Mouse (Mus musculus) erythroblast, embryonic 14.5 days (primary cell): ENCODE results near the gene Arhgef3. TPM values are rescaled to one million over a fixed set of nuclear protein-coding genes. Genes with fewer than 3 reads are reported as not detected.

ENCODE experiments used
- H3K27me3 ChIP-seq: 2 replicates; pipeline ENCODE4 v1.6.1; 2012; ENCODE audit warnings: inconsistent platforms; ENCODE audit not compliant: control insufficient read depth
- H3K36me3 ChIP-seq: 2 replicates; pipeline ENCODE4 v1.6.1; 2012; ENCODE audit warnings: mild to moderate bottlenecking, inconsistent platforms; ENCODE audit not compliant: control insufficient read depth
- H3K4me1 ChIP-seq: 2 replicates; pipeline ENCODE4 v1.6.1; 2012; ENCODE audit warnings: inconsistent platforms; ENCODE audit not compliant: control insufficient read depth
- H3K4me3 ChIP-seq: replicated peaks from 2 replicates; pipeline ENCODE3; 2012; ENCODE audit warnings: moderate library complexity, mild to moderate bottlenecking, inconsistent platforms
- H3K9me3 ChIP-seq: 2 replicates; pipeline ENCODE4 v1.6.1; 2012; ENCODE audit warnings: low read length, inconsistent platforms, mixed read lengths; ENCODE audit not compliant: control insufficient read depth
- GATA1 ChIP-seq: IDR thresholded peaks from 2 replicates; pipeline ENCODE4 v1.6.1; 2012; ENCODE audit warnings: low read length, inconsistent platforms, mixed read lengths
- TAL1 ChIP-seq: IDR thresholded peaks from 3 replicates; pipeline ENCODE4 v1.6.1; 2012; ENCODE audit warnings: low read length, inconsistent platforms, mixed read lengths
- polyA plus RNA-seq: library from polyadenylated mRNA; stranded (reverse); fragments of >175 nt; gene quantifications from 2 replicates; pipeline ENCODE4 v1.2.3, GENCODE M21; 2012

The Arhgef3 gene
- polyA plus RNA-seq, 1 experiment: 0.01 TPM

DNA sequence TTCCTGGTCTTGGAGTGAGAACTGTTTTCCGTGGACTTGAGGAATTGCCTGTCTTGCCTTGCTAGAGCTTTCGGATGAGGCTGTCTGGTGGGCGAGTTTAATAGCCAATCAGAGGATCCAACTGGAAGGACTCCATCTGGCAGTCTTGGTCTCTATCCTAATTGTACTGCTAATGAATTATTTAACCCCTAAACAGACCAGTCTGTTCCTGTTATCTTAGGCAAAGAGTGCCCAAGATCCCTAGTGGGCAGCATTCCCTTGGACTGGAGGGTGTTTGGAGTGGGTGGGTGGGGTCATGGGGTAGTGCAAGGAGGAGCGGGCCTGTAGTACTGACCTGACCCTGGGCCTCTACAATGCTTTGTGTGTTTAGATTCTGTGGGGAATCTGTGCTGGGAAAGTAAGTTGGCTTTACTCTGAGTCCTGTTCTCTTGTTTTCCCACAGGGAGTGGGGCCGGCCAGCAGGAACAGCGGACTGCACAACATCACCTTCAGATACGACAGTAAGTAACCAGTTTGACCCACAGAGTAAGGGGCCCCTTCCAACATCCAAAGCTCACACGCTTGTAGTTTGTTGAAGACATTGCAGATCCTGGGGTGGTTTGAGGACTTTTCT, 38.7 kb upstream of the Arhgef3 start:
- Histone ChIP-seq H3K4me1 (no peaks in the 10 kb centered on the region), H3K36me3 (no peaks in the 10 kb centered on the region), H3K9me3 (no peaks in the 10 kb centered on the region), H3K4me3 (no peak overlapping the region), H3K27me3 (no peaks in the 10 kb centered on the region)
- TF ChIP-seq TAL1 (no peak), GATA1 (no peak)

DNA sequence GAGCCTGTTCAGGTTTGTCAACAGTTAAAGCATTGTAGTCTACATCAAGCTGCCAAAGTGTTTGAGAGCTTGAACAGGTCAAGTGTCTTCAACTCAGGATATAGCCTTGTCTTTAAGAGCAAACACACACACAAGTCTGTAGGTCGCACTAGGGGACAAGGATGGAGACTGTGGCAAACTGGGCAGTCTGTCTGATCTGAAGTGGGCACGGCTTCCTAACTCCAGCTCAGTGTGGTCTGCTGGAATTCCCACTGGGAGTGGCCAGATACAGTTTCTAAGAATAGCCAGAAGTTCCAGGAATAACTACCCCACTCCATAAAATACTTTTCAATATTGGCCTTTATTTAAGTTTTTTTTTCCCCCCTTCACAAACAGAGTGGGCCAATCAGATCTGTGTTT, 38.2 kb upstream of the Arhgef3 start:
- H3K36me3 ChIP-seq: no peaks in the 10 kb centered on the region
- H3K9me3 ChIP-seq: no peaks in the 10 kb centered on the region
- TF ChIP-seq TAL1 (no peak), GATA1 (no peak)
- no peaks in the 10 kb centered on the region for H3K27me3 ChIP-seq
- H3K4me3 ChIP-seq: no peak overlapping the region
- H3K4me1 ChIP-seq: no peaks in the 10 kb centered on the region

DNA sequence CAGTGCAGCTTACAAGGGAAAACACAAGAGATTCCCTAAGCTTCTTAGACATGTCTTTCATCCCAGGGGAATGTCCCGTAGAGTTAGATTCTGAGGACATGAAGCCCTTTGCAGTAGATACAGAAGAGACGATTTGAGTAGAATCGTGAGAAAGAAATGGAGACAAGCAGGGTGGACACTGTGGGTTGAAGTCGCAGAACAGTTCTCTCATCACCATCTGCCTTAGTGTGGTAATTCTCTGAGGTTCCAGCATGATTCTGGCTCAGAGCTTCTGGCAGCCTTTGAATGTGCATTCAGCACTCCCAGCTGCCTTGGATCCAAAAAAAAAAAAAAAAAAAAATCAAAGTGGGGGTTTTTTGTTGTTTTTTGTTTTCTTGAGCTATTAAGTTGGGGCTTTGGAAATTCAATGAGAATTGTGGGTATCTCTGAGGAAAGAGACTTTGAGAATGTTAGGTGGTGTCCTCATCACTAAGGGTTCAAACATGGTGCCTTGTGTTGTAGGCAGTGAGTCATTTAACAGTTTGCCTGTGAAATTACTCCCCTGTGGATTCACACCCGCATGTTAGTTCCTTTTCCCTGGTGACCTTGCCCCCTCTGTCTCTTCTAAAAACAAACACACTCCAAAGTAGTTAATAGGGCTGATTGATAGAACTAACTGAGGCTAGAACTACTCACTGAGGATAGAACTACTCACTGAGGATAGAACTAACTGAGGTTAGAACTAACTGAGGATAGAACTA, 33.0 kb upstream of the Arhgef3 start:
- no peaks in the 10 kb centered on the region for H3K27me3 ChIP-seq

DNA sequence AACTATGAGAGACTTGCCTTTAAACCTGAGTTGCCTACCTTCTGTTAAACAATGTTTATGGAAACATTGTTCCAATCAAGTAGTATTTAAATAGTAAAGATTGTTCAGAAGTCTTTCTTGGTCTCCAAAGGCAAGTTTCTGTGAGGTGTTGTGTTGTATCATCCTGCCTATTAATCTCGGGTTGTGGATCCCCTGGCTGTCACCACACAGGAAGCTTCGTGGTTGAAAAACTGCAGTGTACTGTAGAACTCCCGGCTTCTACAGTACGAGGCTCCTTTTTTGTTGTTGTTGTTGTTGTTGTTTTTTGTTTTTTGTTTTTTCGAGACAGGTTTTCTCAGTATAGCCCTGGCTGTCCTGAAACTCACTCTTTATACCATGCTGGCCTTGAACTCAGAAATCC, 29.2 kb upstream of the Arhgef3 start:
- no peaks in the 10 kb centered on the region for H3K4me1 ChIP-seq
- TF ChIP-seq GATA1: no peak
- TF ChIP-seq TAL1: no peak
- no peaks in the 10 kb centered on the region for H3K27me3 ChIP-seq
- no peaks in the 10 kb centered on the region for H3K36me3 ChIP-seq
- H3K9me3 ChIP-seq: no peaks in the 10 kb centered on the region
- H3K4me3 ChIP-seq: no peak overlapping the region

More for the DNA sequence above, 33.0 kb upstream of the Arhgef3 start:
- no peaks in the 10 kb centered on the region for H3K4me1 ChIP-seq
- H3K4me3 ChIP-seq: no peak overlapping the region
- TF ChIP-seq TAL1 (no peak), GATA1 (no peak)
- no peaks in the 10 kb centered on the region for H3K36me3 ChIP-seq
- H3K9me3 ChIP-seq: no peaks in the 10 kb centered on the region

DNA sequence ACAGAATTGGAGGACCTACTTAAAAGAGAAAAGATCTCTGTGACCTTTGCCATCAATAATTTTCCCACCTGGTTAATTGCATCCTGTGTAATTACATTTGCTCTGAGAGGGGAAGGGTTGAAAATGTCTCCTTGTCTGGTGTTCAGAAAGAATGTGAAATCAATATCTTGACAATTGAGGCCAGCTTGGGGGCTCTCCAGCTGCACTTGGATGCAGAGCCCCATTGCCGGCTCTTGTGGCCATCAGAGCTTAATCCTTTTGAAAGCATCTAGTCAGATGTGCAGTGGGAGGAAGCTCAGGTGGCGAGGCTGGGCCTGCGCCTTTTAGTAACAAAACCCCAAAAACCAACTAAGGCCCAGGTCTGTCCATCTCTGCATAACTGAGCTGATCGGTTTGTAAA, 28.7 kb upstream of the Arhgef3 start:
- Histone ChIP-seq H3K9me3 (no peaks in the 10 kb centered on the region), H3K27me3 (no peaks in the 10 kb centered on the region), H3K4me1 (no peaks in the 10 kb centered on the region), H3K36me3 (no peaks in the 10 kb centered on the region), H3K4me3 (no peak overlapping the region)
- no peak for TF ChIP-seq TAL1
- TF ChIP-seq GATA1: no peak

DNA sequence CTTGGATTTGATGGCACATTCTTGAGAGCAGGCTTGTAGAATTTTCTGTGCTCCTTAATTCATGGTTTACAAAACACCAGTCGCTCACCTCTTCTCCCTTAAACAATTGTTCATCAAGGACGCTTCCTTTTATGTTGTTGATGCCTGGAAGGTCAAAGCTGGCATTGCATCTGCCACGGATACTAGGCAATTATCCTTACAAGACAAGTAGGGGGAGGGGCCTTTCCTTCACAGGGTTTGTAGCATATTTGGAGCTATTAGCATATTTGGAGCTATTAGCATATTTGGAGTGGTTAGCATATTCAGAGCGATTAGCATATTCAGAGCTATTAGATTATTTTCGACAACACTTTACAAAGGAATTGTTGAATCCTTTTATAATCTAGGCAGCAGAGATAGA, 20.5 kb upstream of the Arhgef3 start:
- Histone ChIP-seq H3K27me3 (no peaks in the 10 kb centered on the region), H3K4me1 (no peaks in the 10 kb centered on the region), H3K4me3 (no peak overlapping the region), H3K9me3 (no peaks in the 10 kb centered on the region), H3K36me3 (no peaks in the 10 kb centered on the region)
- TF ChIP-seq TAL1 (no peak), GATA1 (no peak)

DNA sequence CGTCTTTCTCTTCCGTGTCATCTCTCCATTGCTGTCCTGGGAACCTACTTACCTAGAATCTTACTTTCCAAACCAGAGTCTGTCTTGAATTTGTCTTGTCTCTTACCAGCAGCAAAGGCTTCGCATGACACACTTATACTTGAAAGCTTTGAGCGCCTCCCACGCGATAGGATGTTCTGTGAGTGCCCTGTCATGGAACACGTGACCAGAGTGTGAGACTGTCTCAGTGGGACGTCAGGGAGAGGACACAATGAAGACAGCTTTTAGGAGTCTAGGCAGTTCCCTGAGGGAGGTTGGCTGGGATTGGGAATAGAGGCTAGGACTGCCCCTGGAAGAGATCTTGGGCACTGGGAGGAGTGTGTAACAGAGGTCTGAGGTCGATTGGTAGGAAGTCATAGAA, 18.6 kb upstream of the Arhgef3 start:
- TF ChIP-seq GATA1 (no peak), TAL1 (no peak)
- H3K4me3 ChIP-seq: no peak overlapping the region
- H3K36me3 ChIP-seq: no peaks in the 10 kb centered on the region
- no peaks in the 10 kb centered on the region for H3K9me3 ChIP-seq
- no peaks in the 10 kb centered on the region for H3K4me1 ChIP-seq
- no peaks in the 10 kb centered on the region for H3K27me3 ChIP-seq

DNA sequence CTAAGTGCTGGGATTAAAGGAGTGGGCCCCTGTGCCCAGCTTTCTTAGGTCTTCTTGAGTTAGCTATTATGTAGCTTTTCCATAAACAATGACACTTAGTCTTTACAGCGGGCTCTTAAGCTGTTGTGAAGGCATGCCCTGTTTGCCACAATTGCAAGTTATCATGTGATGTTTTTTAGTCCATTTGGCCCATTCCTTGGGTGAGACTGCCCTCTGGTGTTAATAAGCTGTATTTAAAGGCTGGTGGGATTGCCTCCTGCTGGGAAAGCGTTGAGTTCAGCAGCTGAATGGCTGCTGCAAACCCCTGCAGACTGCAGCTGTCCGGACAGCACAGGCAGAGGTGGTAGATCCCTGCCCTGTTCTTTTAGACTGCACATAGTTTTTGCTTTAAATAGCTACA, 17.9 kb upstream of the Arhgef3 start:
- Histone ChIP-seq H3K36me3 (no peaks in the 10 kb centered on the region), H3K4me3 (no peak overlapping the region), H3K9me3 (no peaks in the 10 kb centered on the region), H3K27me3 (no peaks in the 10 kb centered on the region), H3K4me1 (no peaks in the 10 kb centered on the region)
- no peak for TF ChIP-seq TAL1
- no peak for TF ChIP-seq GATA1

DNA sequence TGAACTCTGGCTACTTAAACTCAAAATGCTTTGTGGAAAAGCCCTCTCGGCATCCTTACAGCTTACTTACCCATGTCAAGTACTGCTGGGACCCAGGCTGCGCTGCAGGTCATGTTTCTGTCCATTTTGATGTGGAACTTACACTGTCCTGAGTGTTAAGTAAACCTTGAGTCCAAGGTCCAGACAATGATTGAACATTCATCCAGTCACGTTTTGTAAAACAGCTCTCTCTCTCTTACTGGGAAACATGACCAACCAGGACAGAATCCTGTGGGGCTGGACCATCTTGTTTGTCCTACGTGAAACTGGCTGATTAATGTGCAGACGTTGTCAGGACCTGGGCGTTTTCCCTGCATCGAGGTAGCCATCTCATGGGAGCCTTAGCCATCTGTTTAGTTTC, 13.0 kb upstream of the Arhgef3 start:
- Histone ChIP-seq H3K9me3 (no peaks in the 10 kb centered on the region), H3K4me1 (no peaks in the 10 kb centered on the region), H3K4me3 (no peak overlapping the region), H3K27me3 (no peaks in the 10 kb centered on the region), H3K36me3 (no peaks in the 10 kb centered on the region)
- TF ChIP-seq GATA1 (no peak), TAL1 (no peak)

DNA sequence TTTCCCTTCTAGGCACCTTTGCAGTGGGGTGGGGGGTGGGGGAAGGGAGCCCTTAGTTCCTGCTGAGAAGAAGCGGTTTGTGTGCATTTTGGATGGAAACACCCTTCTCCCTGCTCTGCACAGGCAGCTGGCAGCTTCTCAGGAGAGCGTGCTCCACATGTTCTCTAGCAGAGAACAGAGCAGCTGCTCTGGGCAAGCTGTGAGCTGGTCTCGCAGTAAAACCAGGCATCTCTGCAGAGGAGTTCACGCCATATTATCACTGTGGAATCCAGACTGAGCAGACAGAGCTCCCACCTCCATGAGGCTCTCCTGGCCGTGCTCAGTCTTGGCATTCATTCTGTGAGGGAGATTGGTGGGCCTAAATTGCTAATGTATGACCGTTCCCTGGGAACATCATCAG, 12.0 kb upstream of the Arhgef3 start:
- TF ChIP-seq GATA1 (no peak), TAL1 (no peak)
- Histone ChIP-seq H3K4me1 (no peaks in the 10 kb centered on the region), H3K27me3 (no peaks in the 10 kb centered on the region)

More for the DNA sequence above, 12.0 kb upstream of the Arhgef3 start:
- Histone ChIP-seq H3K9me3 (no peaks in the 10 kb centered on the region), H3K4me3 (no peak overlapping the region), H3K36me3 (no peaks in the 10 kb centered on the region)
